21 mouse cellular contexts compared by ENCODE assay signal in the genomic region with DNA sequence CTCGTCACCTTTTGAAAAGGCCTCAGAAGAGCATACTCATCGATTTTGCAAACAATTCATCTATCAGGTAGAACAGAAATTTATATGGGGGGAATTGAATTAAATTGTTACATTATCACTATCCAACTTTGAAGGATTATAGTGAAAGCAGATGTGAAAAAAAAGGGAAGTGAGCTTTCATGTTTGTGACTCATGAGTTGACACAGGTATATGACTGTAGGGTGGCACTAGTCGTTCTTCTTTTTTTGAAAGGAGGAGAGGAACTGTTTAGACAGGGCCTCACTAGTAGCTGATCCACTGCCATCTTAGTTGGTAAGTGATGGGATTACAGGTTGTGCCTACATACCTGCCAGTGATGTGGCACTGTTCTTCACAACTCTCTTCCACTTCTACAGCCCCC.
"Had no signal": no experiment of that assay in that cellular context is flagged by ENCODE, and none has a peak within 500 bp of the region (broad histone marks: within the 10 kb centered on the region; RNA-seq: fewer than 3 reads in every experiment).

No protein-coding gene starts in this region.

- H3K27ac ChIP-seq: limb, embryonic 10.5 days; limb, embryonic 13.5 days; liver, embryonic 12.5 days; liver, embryonic 15.5 days; lung, embryonic 15.5 days; midbrain, embryonic 10.5 days; stomach, embryonic 15.5 days had no signal

- DNase-seq: kidney, adult 11 months; kidney, adult 8-10 months; kidney, postnatal 14 days; kidney, postnatal 4 days; liver; lung, adult 18-20 months; lung, postnatal 10 days; lung, postnatal 36 days; midbrain, embryonic 14.5 days; right cerebral cortex, adult 18-20 months; right cerebral cortex, postnatal 14 days; right cerebral cortex, postnatal 4 days; thymus, postnatal 14 days; thymus, postnatal 4 days had no signal

- H3K4me3 ChIP-seq: limb, embryonic 10.5 days; limb, embryonic 13.5 days; liver, embryonic 12.5 days; liver, embryonic 15.5 days; lung, embryonic 15.5 days; midbrain, embryonic 10.5 days; stomach, embryonic 15.5 days had no signal

- ATAC-seq: liver, embryonic 12.5 days had no signal

- H3K36me3 ChIP-seq: stomach, embryonic 15.5 days had no signal

- H3K9me3 ChIP-seq: limb, embryonic 10.5 days; limb, embryonic 13.5 days; liver, embryonic 12.5 days; liver, embryonic 15.5 days; lung, embryonic 15.5 days; midbrain, embryonic 10.5 days; stomach, embryonic 15.5 days had no signal

- H3K27me3 ChIP-seq: limb, embryonic 13.5 days; liver, embryonic 12.5 days; liver, embryonic 15.5 days; lung, embryonic 15.5 days; stomach, embryonic 15.5 days had no signal

- H3K9ac ChIP-seq: limb, embryonic 13.5 days; liver, embryonic 12.5 days; liver, embryonic 15.5 days; lung, embryonic 15.5 days; stomach, embryonic 15.5 days had no signal

- H3K4me2 ChIP-seq: limb, embryonic 13.5 days; liver, embryonic 12.5 days; liver, embryonic 15.5 days; lung, embryonic 15.5 days; stomach, embryonic 15.5 days had no signal
